Mouse (Mus musculus) midbrain, postnatal 0 days (tissue): ENCODE results near the gene Pigk. TPM values are rescaled to one million over a fixed set of nuclear protein-coding genes. Genes with fewer than 3 reads are reported as not detected.

Experiments
- ATAC-seq: fragments of 200-750 bp; cut with Nextera tagmentation; 2 replicates; pipeline ENCODE4 v1.8.0; 2017; ENCODE audit warnings: moderate number of reproducible peaks, mild to moderate bottlenecking, moderate TSS enrichment, moderate library complexity; ENCODE audit not compliant: low FRiP score
- DNase-seq: peaks from one replicate; pipeline ENCODE4 v3.0.0-alpha.2; 2015; ENCODE audit warnings: low spot score
- H3K27ac ChIP-seq: fragments of 300-500 bp; sonication (generic); 2 replicates; pipeline ENCODE4 v1.5.1; 2014; ENCODE audit warnings: low read depth, mild to moderate bottlenecking, low read length, mixed read lengths
- H3K27me3 ChIP-seq: fragments of 300-500 bp; sonication (generic); 2 replicates; pipeline ENCODE4 v1.6.1; 2014; ENCODE audit warnings: low read length, control low read depth, mixed read lengths; ENCODE audit not compliant: insufficient read depth
- H3K36me3 ChIP-seq: fragments of 300-500 bp; sonication (generic); 2 replicates; pipeline ENCODE4 v1.6.1; 2014; ENCODE audit warnings: low read length, control low read depth, mixed read lengths; ENCODE audit not compliant: insufficient read depth
- H3K4me1 ChIP-seq: fragments of 300-500 bp; sonication (generic); 2 replicates; pipeline ENCODE4 v1.6.1; 2014; ENCODE audit warnings: mild to moderate bottlenecking, control low read depth, antibody characterized with exemption, low read length, mixed read lengths; ENCODE audit not compliant: insufficient read depth
- H3K4me2 ChIP-seq: fragments of 300-500 bp; sonication (generic); 2 replicates; pipeline ENCODE4 v1.6.1; 2014; ENCODE audit warnings: low read depth, mild to moderate bottlenecking, low read length, mixed read lengths; ENCODE audit not compliant: poor library complexity, severe bottlenecking
- H3K4me3 ChIP-seq: fragments of 300-500 bp; sonication (generic); 2 replicates; pipeline ENCODE4 v1.5.1; 2014; ENCODE audit warnings: low read depth, mild to moderate bottlenecking, low read length, moderate library complexity
- H3K9ac ChIP-seq: fragments of 300-500 bp; sonication (generic); replicated peaks from 2 replicates; pipeline ENCODE4 v1.6.1; 2014; ENCODE audit warnings: mild to moderate bottlenecking, low read length, moderate library complexity, mixed read lengths; ENCODE audit not compliant: poor library complexity, severe bottlenecking
- H3K9me3 ChIP-seq: fragments of 300-500 bp; sonication (generic); 2 replicates; pipeline ENCODE4 v1.6.1; 2016; ENCODE audit warnings: low read length, control low read depth
- CTCF ChIP-seq: IDR thresholded peaks from 2 replicates; pipeline ENCODE4 v1.5.1; 2016; ENCODE audit warnings: antibody characterized with exemption, mild to moderate bottlenecking
- WGBS: fragments of 180-500 bp; shearing (Covaris S2); extraction: QIAGEN DNeasy Blood & Tissue Kit; methylation state at CpG from one replicate; pipeline ENCODE4 v1.1.7; 2014; 5-methylcytosine and 5-hydroxymethylcytosine counted together
- polyA plus RNA-seq: library from polyadenylated mRNA; unstranded; fragments of >200 nt; fragmentation: Nextera tagmentation; extraction: Ambion mirVana; gene quantifications from 2 replicates; pipeline ENCODE4 v1.2.1, GENCODE M21; 2015
- total RNA-seq: library from RNA; depleted of rRNA; stranded (reverse); fragments of >200 nt; gene quantifications from 2 replicates; pipeline ENCODE4 v1.2.3, GENCODE M21; 2014

Pigk gene
- total and polyA plus RNA-seq, 2 experiments from 2014 or later: 44.1 to 61.8 TPM

DNA sequence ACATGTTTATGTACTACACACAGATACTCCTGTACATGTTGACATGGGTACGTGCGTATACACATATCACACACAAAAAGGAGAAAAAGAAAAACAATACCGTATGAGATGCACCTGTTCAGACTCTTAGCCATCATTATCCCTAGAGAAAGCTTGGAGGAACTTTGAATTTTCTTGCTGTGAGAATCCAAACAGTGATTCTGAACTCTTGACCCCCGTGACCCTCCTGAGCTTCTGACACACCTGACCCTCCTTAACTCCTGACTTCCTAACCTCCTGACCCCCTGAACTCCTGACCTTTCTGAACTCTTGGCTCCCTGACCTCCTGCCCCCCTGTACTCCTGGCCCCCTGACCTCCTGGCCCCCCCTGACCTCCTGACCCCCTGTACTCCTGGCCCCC is 19.1 kb downstream of the Pigk start:
- H3K4me3 ChIP-seq: no peak overlapping the region
- H3K4me2 ChIP-seq: no peak overlapping the region
- H3K9ac ChIP-seq: no peak overlapping the region
- WGBS: 99% methylated on average over 4 of the region's 4 CpGs
- no peak overlapping the region for H3K27ac ChIP-seq
- H3K9me3 ChIP-seq: no peaks in the 10 kb centered on the region
- TF ChIP-seq CTCF: no peak
- no peaks in the 10 kb centered on the region; the same call in 1 of the 2 replicates for H3K36me3 ChIP-seq
- DNase-seq (no peak), ATAC-seq (no peak)
- no peaks in the 10 kb centered on the region for H3K27me3 ChIP-seq
- H3K4me1 ChIP-seq: no peaks in the 10 kb centered on the region

DNA sequence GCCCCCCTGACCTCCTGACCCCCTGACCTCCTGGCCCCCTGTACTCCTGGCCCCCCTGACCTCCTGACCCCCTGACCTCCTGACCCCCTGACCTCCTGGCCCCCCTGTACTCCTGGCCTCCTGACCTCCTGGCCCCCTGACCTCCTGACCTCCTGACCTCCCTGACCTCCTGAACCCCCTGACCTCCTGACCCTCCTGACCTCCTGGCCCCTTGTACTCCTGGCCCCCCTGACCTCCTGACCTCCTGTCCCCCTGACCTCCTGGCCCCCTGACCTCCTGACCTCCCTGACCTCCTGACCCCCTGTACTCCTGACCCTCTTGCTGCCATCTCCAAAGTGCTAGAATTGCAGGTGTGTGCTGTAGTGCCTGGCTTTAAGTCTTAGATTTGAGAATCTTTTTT is 19.6 kb downstream of the Pigk start:
- no peaks in the 10 kb centered on the region for H3K27me3 ChIP-seq
- TF ChIP-seq CTCF: no peak
- H3K27ac ChIP-seq: no peak overlapping the region
- H3K4me1 ChIP-seq: no peaks in the 10 kb centered on the region
- H3K4me2 ChIP-seq: no peak overlapping the region
- DNase-seq: no peak
- H3K36me3 ChIP-seq: peaks cover 4% of the 10 kb centered on the region; the same call in 1 of the 2 replicates
- no peak overlapping the region for H3K9ac ChIP-seq
- no peak for ATAC-seq
- H3K4me3 ChIP-seq: no peak overlapping the region
- no peaks in the 10 kb centered on the region for H3K9me3 ChIP-seq

DNA sequence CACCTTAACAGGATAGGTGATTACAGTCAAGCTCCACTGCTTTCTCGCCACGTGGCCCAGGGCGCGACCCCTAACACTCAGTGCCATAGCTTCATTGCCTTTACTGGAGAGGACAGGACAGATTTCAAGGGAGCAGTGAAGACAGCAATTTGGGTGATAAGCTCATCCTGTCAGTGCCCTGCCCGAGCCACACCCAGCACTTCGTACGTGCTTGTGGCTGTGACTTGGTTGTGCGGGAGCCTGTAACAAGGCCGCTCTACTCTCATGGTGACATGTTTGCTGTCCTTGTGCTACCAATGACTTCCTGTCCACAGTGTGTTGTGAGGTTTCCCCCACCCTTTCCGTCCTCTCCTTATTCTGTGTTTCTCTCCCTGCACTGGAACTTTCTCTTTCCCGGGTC is 20.2 kb downstream of the Pigk start:
- DNase-seq: no peak

DNA sequence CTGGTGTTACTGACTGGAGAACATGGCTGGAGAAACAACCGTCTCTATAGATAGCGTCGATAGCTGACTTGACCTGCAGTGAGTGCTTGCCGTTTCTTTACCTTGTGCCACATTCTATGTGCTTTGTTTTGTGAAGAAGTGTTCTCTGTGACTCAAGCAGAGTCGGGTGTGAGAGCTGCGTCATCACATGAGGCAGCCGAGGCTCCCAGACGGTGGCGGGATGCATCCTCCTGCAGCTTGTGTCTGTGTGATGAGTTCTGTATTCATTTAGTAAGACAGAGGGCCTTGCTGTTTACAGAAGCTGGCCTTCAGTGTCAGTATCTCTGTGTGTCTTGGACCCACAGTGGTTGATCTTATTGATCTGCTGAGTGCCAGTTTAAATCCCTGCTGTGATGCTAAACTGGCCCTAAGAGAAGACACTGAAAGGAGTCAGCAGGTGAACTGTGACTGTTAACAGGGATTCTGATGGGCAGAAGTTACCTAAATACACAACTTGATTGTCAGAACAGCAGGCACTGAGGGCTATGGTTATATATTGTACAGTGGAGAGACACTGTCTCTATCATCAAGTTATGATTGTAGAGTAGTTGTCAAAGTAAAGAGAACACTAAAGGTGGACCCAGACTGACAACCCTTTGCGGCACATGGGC is 21.8 kb downstream of the Pigk start:
- Histone ChIP-seq H3K27ac (no peak overlapping the region), H3K27me3 (no peaks in the 10 kb centered on the region), H3K4me2 (no peak overlapping the region), H3K36me3 (peaks cover 4% of the 10 kb centered on the region; the same call in 1 of the 2 replicates), H3K9ac (no peak overlapping the region), H3K4me3 (no peak overlapping the region), H3K9me3 (no peaks in the 10 kb centered on the region), H3K4me1 (no peaks in the 10 kb centered on the region)
- DNase-seq (no peak), ATAC-seq (no peak)
- TF ChIP-seq CTCF: no peak
- 43% methylated on average over 10 of the region's 10 CpGs for WGBS

More for the DNA sequence above, 20.2 kb downstream of the Pigk start:
- ATAC-seq: no peak
- no peaks in the 10 kb centered on the region for H3K9me3 ChIP-seq
- no peak overlapping the region for H3K4me2 ChIP-seq
- no peaks in the 10 kb centered on the region for H3K27me3 ChIP-seq
- H3K36me3 ChIP-seq: peaks cover 4% of the 10 kb centered on the region; the same call in 1 of the 2 replicates
- no peak for TF ChIP-seq CTCF
- WGBS: 92% methylated on average over 11 of the region's 11 CpGs
- H3K4me1 ChIP-seq: no peaks in the 10 kb centered on the region
- no peak overlapping the region for H3K27ac ChIP-seq
- H3K9ac ChIP-seq: no peak overlapping the region
- H3K4me3 ChIP-seq: no peak overlapping the region

DNA sequence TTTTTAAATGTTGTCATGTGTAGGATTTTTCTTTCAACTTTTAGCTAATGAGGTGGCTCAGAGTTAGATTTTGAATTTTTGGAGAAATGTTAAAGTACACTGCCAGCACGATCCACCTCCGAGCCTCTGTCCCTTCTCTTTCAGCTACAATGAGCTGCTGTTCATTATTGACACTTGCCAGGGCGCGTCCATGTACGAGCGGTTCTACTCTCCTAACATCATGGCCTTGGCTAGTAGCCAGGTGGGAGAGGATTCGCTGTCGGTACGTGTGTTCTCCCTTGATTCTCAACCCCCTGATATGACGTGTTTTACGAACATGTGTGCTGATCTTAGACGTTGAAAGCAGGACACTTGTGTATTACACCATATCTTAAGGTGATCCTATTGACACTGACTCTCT is 30.4 kb downstream of the Pigk start:
- no peak for TF ChIP-seq CTCF
- no peak overlapping the region for H3K4me3 ChIP-seq
- 91% methylated on average over 12 of the region's 12 CpGs for WGBS
- no peaks in the 10 kb centered on the region for H3K9me3 ChIP-seq
- no peak overlapping the region for H3K9ac ChIP-seq
- no peaks in the 10 kb centered on the region for H3K27me3 ChIP-seq
- no peak for DNase-seq
- H3K4me2 ChIP-seq: no peak overlapping the region
- H3K4me1 ChIP-seq: no peaks in the 10 kb centered on the region
- no peak for ATAC-seq
- peaks cover 12% of the 10 kb centered on the region for H3K36me3 ChIP-seq
- H3K27ac ChIP-seq: no peak overlapping the region

DNA sequence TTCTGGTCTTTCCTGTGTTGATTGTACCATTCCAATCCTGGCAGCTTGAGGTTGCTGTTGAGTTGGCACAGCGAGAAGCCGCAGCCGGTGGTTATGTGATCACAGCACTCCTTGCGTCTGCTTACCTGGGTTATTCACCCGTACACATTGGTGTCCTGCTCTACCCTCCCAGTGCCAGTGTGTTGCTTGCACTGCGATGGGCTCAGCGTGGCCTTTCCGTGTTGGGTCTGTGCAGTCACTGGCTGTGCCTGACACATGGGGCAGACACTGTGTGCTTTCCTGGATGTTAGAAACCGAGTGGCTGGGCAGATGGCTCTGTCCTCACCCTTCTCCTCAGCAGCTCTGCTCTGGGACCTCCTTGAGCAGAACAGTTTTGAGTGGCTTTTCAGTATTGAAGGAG is 31.7 kb downstream of the Pigk start:
- H3K4me1 ChIP-seq: no peaks in the 10 kb centered on the region
- H3K9ac ChIP-seq: no peak overlapping the region
- no peaks in the 10 kb centered on the region for H3K9me3 ChIP-seq
- no peak overlapping the region for H3K27ac ChIP-seq
- 95% methylated on average over 9 of the region's 9 CpGs for WGBS
- H3K4me3 ChIP-seq: no peak overlapping the region
- H3K27me3 ChIP-seq: no peaks in the 10 kb centered on the region
- DNase-seq (no peak), ATAC-seq (no peak)
- H3K36me3 ChIP-seq: peaks cover 12% of the 10 kb centered on the region
- TF ChIP-seq CTCF: no peak
- H3K4me2 ChIP-seq: no peak overlapping the region
